Comparison of ENCODE assay signal across 13 mouse cellular contexts in genomic region chr10:4126335-4127012, GRCm38 (mm10).
DNase-seq lines count a peak whose midpoint lies in the region; TF ChIP-seq lines count a peak whose summit lies in the region.
"Had no signal": no experiment of that assay in that cellular context is flagged by ENCODE, and none has a peak within 500 bp of the region (broad histone marks: within the 10 kb centered on the region; RNA-seq: fewer than 3 reads in every experiment).

No protein-coding gene starts in this region.

- TF ChIP-seq CTCF in spleen, adult 2 months (IDR thresholded peaks at IDR 0.05; ENCODE audit: extremely low read depth, insufficient read depth, insufficient read length, insufficient replicate concordance): no peak

- no peaks in the 10 kb centered on the region for H3K36me3 ChIP-seq in spleen, adult 2 months (ENCODE audit: control insufficient read depth, insufficient read depth, low read length)
- peaks cover 11% of the 10 kb centered on the region; the same call in 1 of the 2 replicates for H3K36me3 ChIP-seq in limb, embryonic 10.5 days
- H3K36me3 ChIP-seq: hindbrain, embryonic 15.5 days; neural tube, embryonic 13.5 days had no signal

- peak; percentile 92 for DNase-seq in heart, adult 11 months
- DNase-seq in heart, adult 18-20 months: no peak
- peak in 1 of 2 experiments; percentile 9 for DNase-seq in spleen, adult 2 months (ENCODE audit: low read depth in 1 of 2, low spot score in 2 of 2)
- no peak for DNase-seq in spleen, adult 12 weeks (ENCODE audit: low spot score)
- no peak for DNase-seq in limb, embryonic 10.5 days (ENCODE audit: low spot score)
- DNase-seq in right cerebral cortex, adult 2 months (ENCODE audit: low spot score in 2 of 2): no peak
- no peak for DNase-seq in frontal cortex, postnatal 36 days (ENCODE audit: low spot score in 2 of 2)
- no peak for DNase-seq in left cerebral cortex, postnatal 14 days (ENCODE audit: low spot score in 2 of 2)
- DNase-seq: adrenal gland, postnatal 14 days; thymus, postnatal 14 days had no signal

- H3K27ac ChIP-seq in spleen, adult 2 months (ENCODE audit: insufficient read depth, low read length): peak overlapping the region; percentile 79
- peak overlapping the region; percentile 56 for H3K27ac ChIP-seq in limb, embryonic 10.5 days
- H3K27ac ChIP-seq: hindbrain, embryonic 15.5 days; neural tube, embryonic 13.5 days had no signal

- intact Hi-C loops in left cerebral cortex, postnatal 14 days (cut with DNase I): no loop called here

- no peaks in the 10 kb centered on the region for H3K9me3 ChIP-seq in limb, embryonic 10.5 days (replicated peaks)
- H3K9me3 ChIP-seq: hindbrain, embryonic 15.5 days; neural tube, embryonic 13.5 days had no signal

- no peak for TF ChIP-seq POLR2A in spleen, adult 2 months (IDR thresholded peaks at IDR 0.05; ENCODE audit: low read depth, low read length)

- no peaks in the 10 kb centered on the region for H3K27me3 ChIP-seq in spleen, adult 2 months (ENCODE audit: control insufficient read depth, insufficient read depth, low read length)
- H3K27me3 ChIP-seq in limb, embryonic 10.5 days (ENCODE audit: low read depth, poor library complexity, severe bottlenecking): no peaks in the 10 kb centered on the region
- H3K27me3 ChIP-seq: CH12.LX; hindbrain, embryonic 15.5 days; neural tube, embryonic 13.5 days had no signal

- WGBS in spleen, adult 2 months: 46% methylated on average over 8 of the region's 8 CpGs
- 69% methylated on average over 8 of the region's 8 CpGs for WGBS in limb, embryonic 10.5 days

- peaks cover 23% of the 10 kb centered on the region for H3K4me1 ChIP-seq in spleen, adult 2 months (ENCODE audit: control insufficient read depth, insufficient read depth, insufficient read length)
- H3K4me1 ChIP-seq in limb, embryonic 10.5 days: peaks cover 13% of the 10 kb centered on the region; the same call in 1 of the 2 replicates

- peak overlapping the region; percentile 11; the same call in 1 of the 2 replicates for H3K4me3 ChIP-seq in spleen, adult 2 months (ENCODE audit: extremely low read depth, insufficient read depth, insufficient read length)
- H3K4me3 ChIP-seq in limb, embryonic 10.5 days: no peak overlapping the region
- H3K4me3 ChIP-seq: hindbrain, embryonic 15.5 days; neural tube, embryonic 13.5 days had no signal
